Mouse (Mus musculus) pancreas, adult 10 weeks (tissue): ENCODE measurements around the gene Olfr1228. TPM values are rescaled to one million over a fixed set of nuclear protein-coding genes. Genes with fewer than 3 reads are reported as not detected.

Source experiments
- polyA plus RNA-seq: library from polyadenylated mRNA; stranded (reverse); fragments of 350-450 nt; fragmentation: Illumina TruSeq; extraction: RNeasy Lipid Tissue Mini Kit (QIAGEN cat#74804); gene quantifications from one replicate; pipeline ENCODE4 v1.2.3, GENCODE M21; 2015; ENCODE audit warnings: low read depth, low replicate concordance; ENCODE audit not compliant: insufficient read depth

Olfr1228 gene
- polyA plus RNA-seq, result not detected

DNA sequence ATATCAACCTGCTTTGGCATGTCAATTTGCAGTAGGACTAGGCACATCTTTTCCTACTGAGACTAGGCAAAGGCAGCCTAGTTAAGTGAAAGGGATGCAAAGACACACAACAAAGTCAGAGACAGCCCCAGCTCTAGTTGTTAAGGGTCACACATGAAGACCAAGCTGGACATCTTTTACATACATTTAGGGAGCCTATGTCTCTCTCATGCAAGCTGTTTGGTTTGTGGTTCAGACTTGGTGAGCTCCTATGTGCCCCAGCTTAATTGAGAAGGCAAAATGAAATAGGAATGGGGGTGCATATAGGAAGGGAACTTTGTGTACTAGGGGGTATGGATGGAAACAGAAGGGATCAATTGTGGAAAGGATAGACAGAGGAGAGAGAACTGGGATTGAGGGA lies at the start of gene Olfr1228:
TSS of gene Olfr1228 (minus strand) at position 101 of the 400 bp plus-strand sequence.

GRCm38 (mm10) chr2:89297168-89297567 lies 43.3 kb upstream of the Olfr1228 start, which contains the start of gene Olfr1230:
Olfr1230 (minus strand) TSS chr2:89297268.

GRCm38 (mm10) chr2:89287914-89288313 lies 34.1 kb upstream of the Olfr1228 start, which contains the start of gene Olfr1229:
Olfr1229 (minus strand) TSS chr2:89288014.

GRCm38 (mm10) chr2:89199948-89200347 lies 53.9 kb downstream of the Olfr1228 start, which contains the start of gene Olfr1226:
Olfr1226 (minus strand) TSS chr2:89200048.

Other genes with a start within 250 kb of the Olfr1228 start
- not detected for gene Olfr1215, start 247.1 kb downstream of the Olfr1228 start, polyA plus RNA-seq
- not detected for gene Olfr1216, start 235.7 kb downstream of the Olfr1228 start, polyA plus RNA-seq
- gene Olfr1217, start 222.0 kb downstream of the Olfr1228 start, polyA plus RNA-seq, result not detected
- not detected for gene Olfr1218, start 192.9 kb downstream of the Olfr1228 start, polyA plus RNA-seq
- gene Olfr1219, start 170.5 kb downstream of the Olfr1228 start, polyA plus RNA-seq, result not detected
- not detected for gene Olfr1220, start 147.2 kb downstream of the Olfr1228 start, polyA plus RNA-seq
- gene Olfr1221, start 136.8 kb downstream of the Olfr1228 start, polyA plus RNA-seq, result not detected
- not detected for gene Olfr1222, start 121.0 kb downstream of the Olfr1228 start, polyA plus RNA-seq
- gene Olfr1223, start 102.5 kb downstream of the Olfr1228 start, polyA plus RNA-seq, result not detected
- gene Olfr1224-ps1, start 90.0 kb downstream of the Olfr1228 start, polyA plus RNA-seq, result not detected
- gene Olfr1225, start 79.4 kb downstream of the Olfr1228 start, polyA plus RNA-seq, result not detected
- not detected for gene Olfr1226, start 54.0 kb downstream of the Olfr1228 start, polyA plus RNA-seq
- not detected for gene Olfr1229, start 34.0 kb upstream of the Olfr1228 start, polyA plus RNA-seq
- gene Olfr1230, start 43.2 kb upstream of the Olfr1228 start, polyA plus RNA-seq, result not detected
- not detected for gene Olfr1231, start 53.0 kb upstream of the Olfr1228 start, polyA plus RNA-seq
- not detected for gene Olfr1232, start 75.6 kb upstream of the Olfr1228 start, polyA plus RNA-seq
- not detected for gene Olfr1233, start 88.3 kb upstream of the Olfr1228 start, polyA plus RNA-seq
- gene Olfr1234, start 110.8 kb upstream of the Olfr1228 start, polyA plus RNA-seq, result not detected
- not detected for gene Olfr1238, start 155.6 kb upstream of the Olfr1228 start, polyA plus RNA-seq
- not detected for gene Olfr1239, start 166.3 kb upstream of the Olfr1228 start, polyA plus RNA-seq
- gene Olfr1240, start 188.9 kb upstream of the Olfr1228 start, polyA plus RNA-seq, result not detected
- gene Olfr1241, start 233.1 kb upstream of the Olfr1228 start, polyA plus RNA-seq, result not detected
- gene Olfr1242, start 244.3 kb upstream of the Olfr1228 start, polyA plus RNA-seq, result not detected